Mouse (Mus musculus): ENCODE data around the gene Mavs.
"Not testable (repeated sequence)": the region's sequence is repeated elsewhere in the genome, so short reads cannot be mapped to it uniquely, and the experiment has no call there.

Mavs gene

GRCm38 (mm10) chr2:131211026-131211615 lies 22.7 kb upstream of the Mavs start:
- DNase-seq (ENCODE audit: low spot score) = no peak

GRCm38 (mm10) chr2:131213773-131214172 lies 20.1 kb upstream of the Mavs start:
- DNase-seq (ENCODE audit: low spot score) = no peak

- DNase-seq (ENCODE audit: low spot score) = no peak
These were observed 17.7 kb upstream of the Mavs start for GRCm38 (mm10) chr2:131215941-131216858.

- DNase-seq (ENCODE audit: low spot score) = no peak
These were observed 13.8 kb upstream of the Mavs start for GRCm38 (mm10) chr2:131220030-131220429.

- DNase-seq (ENCODE audit: low spot score) = no peak
These were observed 11.9 kb upstream of the Mavs start for GRCm38 (mm10) chr2:131221853-131222515.

GRCm38 (mm10) chr2:131222562-131222961 lies 11.3 kb upstream of the Mavs start:
- no peak for DNase-seq (ENCODE audit: low spot score)

- peak; percentile 53 for DNase-seq (ENCODE audit: low spot score)
These were observed 10.3 kb upstream of the Mavs start for GRCm38 (mm10) chr2:131223569-131223968.

- DNase-seq (ENCODE audit: low spot score) = no peak
These were observed 8.7 kb upstream of the Mavs start for GRCm38 (mm10) chr2:131225178-131225577.

- not testable (repeated sequence) for DNase-seq (ENCODE audit: low spot score)
These were observed 7.2 kb upstream of the Mavs start for GRCm38 (mm10) chr2:131226669-131227068.

- DNase-seq (ENCODE audit: low spot score) = no peak
These were observed 6.6 kb upstream of the Mavs start for GRCm38 (mm10) chr2:131227243-131227642.

GRCm38 (mm10) chr2:131232558-131232957 lies 1.3 kb upstream of the Mavs start:
- no peak for DNase-seq (ENCODE audit: low spot score)

GRCm38 (mm10) chr2:131234127-131234650 lies 326 bp downstream of the Mavs start:
- peak; percentile 65 for DNase-seq (ENCODE audit: low spot score)

GRCm38 (mm10) chr2:131234970-131235635 lies 1.2 kb downstream of the Mavs start:
- no peak for DNase-seq (ENCODE audit: low spot score)

- DNase-seq (ENCODE audit: low spot score) = no peak
These were observed 8.3 kb downstream of the Mavs start for GRCm38 (mm10) chr2:131242180-131242579.

GRCm38 (mm10) chr2:131242929-131243328 lies 9.1 kb downstream of the Mavs start:
- DNase-seq (ENCODE audit: low spot score) = no peak

GRCm38 (mm10) chr2:131253681-131254328 lies 19.9 kb downstream of the Mavs start:
- DNase-seq (ENCODE audit: low spot score) = peak; percentile 81

GRCm38 (mm10) chr2:131254329-131254713 lies 20.5 kb downstream of the Mavs start:
- DNase-seq (ENCODE audit: low spot score) = peak; percentile 74

GRCm38 (mm10) chr2:131255738-131256137 lies 21.9 kb downstream of the Mavs start:
- no peak for DNase-seq (ENCODE audit: low spot score)

GRCm38 (mm10) chr2:131258693-131259092 lies 24.8 kb downstream of the Mavs start:
- no peak for DNase-seq (ENCODE audit: low spot score)

GRCm38 (mm10) chr2:131260544-131261307 lies 26.9 kb downstream of the Mavs start:
- no peak for DNase-seq (ENCODE audit: low spot score)
